Mouse (Mus musculus): ENCODE measurements at regions not wholly inside any gene's neighbourhood (a gene's known extent, or its start where the extent isn't known, plus 50 kb on each side); places are given as distances from the start of the nearest gene placed in this dataset.

DNA sequence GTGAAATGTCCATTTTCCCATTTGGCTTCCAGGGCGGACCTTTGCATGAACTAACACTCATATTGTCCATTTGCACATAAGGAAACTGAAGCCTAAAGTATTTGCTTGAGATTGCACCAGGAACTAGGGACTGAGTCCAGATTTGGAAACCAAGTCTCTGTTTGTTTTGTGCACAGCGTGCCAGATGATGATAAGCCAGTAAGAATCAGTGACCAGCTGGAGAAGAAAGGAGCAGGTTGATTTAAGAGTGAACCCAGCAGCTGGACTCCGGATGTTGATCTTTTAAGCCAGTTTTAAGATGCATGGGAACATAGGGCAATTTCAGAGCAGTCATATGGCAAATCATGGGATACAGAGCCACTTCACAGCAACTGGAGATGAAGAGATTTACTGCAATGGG lies 987.1 kb downstream of the 4930447A16Rik start:
- no peak overlapping the region for H3K27ac ChIP-seq (ENCODE audit: insufficient read depth, low read length)
- no peaks in the 10 kb centered on the region for H3K36me3 ChIP-seq (ENCODE audit: control insufficient read depth, insufficient read depth, low read length, poor library complexity, severe bottlenecking)
- TF ChIP-seq EP300 (IDR thresholded peaks at IDR 0.05; ENCODE audit: insufficient read depth, low read depth, low read length), result no peak
- no peak for TF ChIP-seq POLR2A (IDR thresholded peaks at IDR 0.05; ENCODE audit: insufficient read depth, low read length)
- no peak for TF ChIP-seq CTCF (IDR thresholded peaks at IDR 0.05; ENCODE audit: low read depth, low read length)

DNA sequence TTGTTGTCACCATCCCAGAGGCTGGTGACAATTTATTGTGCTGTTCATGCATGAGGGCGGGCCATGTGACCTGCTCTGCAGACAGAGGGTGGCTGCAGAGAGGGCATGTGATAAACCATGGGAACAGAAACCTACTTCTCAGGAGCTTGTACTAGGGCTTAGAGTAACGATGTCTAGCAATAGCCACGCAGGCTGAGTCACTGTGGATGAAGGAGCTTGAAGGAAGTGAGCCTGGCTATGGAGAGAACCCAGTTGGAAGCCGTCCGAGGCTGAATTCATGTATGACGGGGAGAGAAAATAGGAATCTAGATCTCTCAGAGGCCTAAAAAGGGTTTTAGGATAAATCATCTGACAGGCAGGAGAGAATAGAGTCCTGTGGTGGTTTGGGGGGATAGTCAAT lies 988.0 kb downstream of the 4930447A16Rik start:
- no peak overlapping the region for H3K4me3 ChIP-seq (ENCODE audit: low read depth, low read length)
- H3K4me1 ChIP-seq (ENCODE audit: control insufficient read depth, insufficient read depth, low read length), result no peaks in the 10 kb centered on the region
- H3K27me3 ChIP-seq (ENCODE audit: control insufficient read depth, insufficient read depth, low read length, poor library complexity, severe bottlenecking), result no peaks in the 10 kb centered on the region
- no peak overlapping the region for H3K9ac ChIP-seq (ENCODE audit: low read depth, poor library complexity, severe bottlenecking)
- no peak for TF ChIP-seq EP300 (IDR thresholded peaks at IDR 0.05; ENCODE audit: insufficient read depth, low read depth, low read length)
- no peak for TF ChIP-seq POLR2A (IDR thresholded peaks at IDR 0.05; ENCODE audit: insufficient read depth, low read length)
- no peak for TF ChIP-seq CTCF (IDR thresholded peaks at IDR 0.05; ENCODE audit: low read depth, low read length)
- no peaks in the 10 kb centered on the region for H3K36me3 ChIP-seq (ENCODE audit: control insufficient read depth, insufficient read depth, low read length, poor library complexity, severe bottlenecking)
- H3K9me3 ChIP-seq (replicated peaks; ENCODE audit: control insufficient read depth, insufficient read depth, low read length, poor library complexity, severe bottlenecking), result no peaks in the 10 kb centered on the region
- no peak overlapping the region for H3K27ac ChIP-seq (ENCODE audit: insufficient read depth, low read length)

More for the DNA sequence above, 987.1 kb downstream of the 4930447A16Rik start:
- Histone ChIP-seq H3K4me1 (ENCODE audit: control insufficient read depth, insufficient read depth, low read length) (peaks cover 1% of the 10 kb centered on the region), H3K27me3 (ENCODE audit: control insufficient read depth, insufficient read depth, low read length, poor library complexity, severe bottlenecking) (no peaks in the 10 kb centered on the region), H3K4me3 (ENCODE audit: low read depth, low read length) (no peak overlapping the region), H3K9me3 (replicated peaks; ENCODE audit: control insufficient read depth, insufficient read depth, low read length, poor library complexity, severe bottlenecking) (no peaks in the 10 kb centered on the region), H3K9ac (ENCODE audit: low read depth, poor library complexity, severe bottlenecking) (no peak overlapping the region)

DNA sequence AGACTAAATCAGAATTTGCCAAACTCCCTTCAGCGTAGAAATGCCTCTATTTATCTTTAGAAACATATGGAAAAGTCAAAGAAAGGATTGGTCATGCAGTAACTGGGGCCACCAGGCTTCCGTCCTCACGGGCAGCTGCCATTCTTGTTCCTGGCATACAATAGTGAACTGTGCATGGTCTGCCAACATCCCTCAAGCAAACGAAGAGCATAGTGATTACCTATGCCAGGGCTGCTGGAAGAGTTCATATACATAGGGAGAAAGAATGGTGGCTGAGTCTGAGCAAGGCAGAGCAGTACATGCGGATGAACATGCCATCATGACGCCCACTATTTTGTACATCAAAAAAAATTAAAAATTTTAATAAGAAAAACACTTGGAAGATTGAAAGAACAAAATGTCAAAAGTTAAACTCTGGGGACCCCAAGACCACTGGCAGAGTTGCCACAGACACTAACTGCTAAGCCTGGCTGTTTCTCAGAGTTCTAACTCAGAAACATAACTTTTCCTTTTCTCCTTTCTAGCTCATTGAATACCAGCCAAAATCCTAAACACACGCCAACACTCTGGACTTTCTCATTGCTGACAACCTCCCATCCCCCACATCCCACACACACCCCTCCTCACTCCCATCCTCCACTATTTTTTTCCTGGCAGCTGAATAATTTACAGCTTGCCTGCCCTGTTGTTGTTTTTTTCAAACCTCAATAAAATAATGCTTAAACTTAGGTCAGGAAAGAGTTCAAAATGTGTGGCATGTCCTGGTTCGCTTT lies 989.1 kb downstream of the 4930447A16Rik start:
- no peaks in the 10 kb centered on the region for H3K4me1 ChIP-seq (ENCODE audit: control insufficient read depth, insufficient read depth, low read length)
- no peak overlapping the region for H3K27ac ChIP-seq (ENCODE audit: insufficient read depth, low read length)
- no peak for TF ChIP-seq POLR2A (IDR thresholded peaks at IDR 0.05; ENCODE audit: insufficient read depth, low read length)
- no peak for TF ChIP-seq EP300 (IDR thresholded peaks at IDR 0.05; ENCODE audit: insufficient read depth, low read depth, low read length)
- TF ChIP-seq CTCF (IDR thresholded peaks at IDR 0.05; ENCODE audit: low read depth, low read length), result no peak
- H3K36me3 ChIP-seq (ENCODE audit: control insufficient read depth, insufficient read depth, low read length, poor library complexity, severe bottlenecking), result no peaks in the 10 kb centered on the region
- no peak overlapping the region for H3K4me3 ChIP-seq (ENCODE audit: low read depth, low read length)
- H3K9me3 ChIP-seq (replicated peaks; ENCODE audit: control insufficient read depth, insufficient read depth, low read length, poor library complexity, severe bottlenecking), result no peaks in the 10 kb centered on the region
- no peak overlapping the region for H3K9ac ChIP-seq (ENCODE audit: low read depth, poor library complexity, severe bottlenecking)
- no peaks in the 10 kb centered on the region for H3K27me3 ChIP-seq (ENCODE audit: control insufficient read depth, insufficient read depth, low read length, poor library complexity, severe bottlenecking)

DNA sequence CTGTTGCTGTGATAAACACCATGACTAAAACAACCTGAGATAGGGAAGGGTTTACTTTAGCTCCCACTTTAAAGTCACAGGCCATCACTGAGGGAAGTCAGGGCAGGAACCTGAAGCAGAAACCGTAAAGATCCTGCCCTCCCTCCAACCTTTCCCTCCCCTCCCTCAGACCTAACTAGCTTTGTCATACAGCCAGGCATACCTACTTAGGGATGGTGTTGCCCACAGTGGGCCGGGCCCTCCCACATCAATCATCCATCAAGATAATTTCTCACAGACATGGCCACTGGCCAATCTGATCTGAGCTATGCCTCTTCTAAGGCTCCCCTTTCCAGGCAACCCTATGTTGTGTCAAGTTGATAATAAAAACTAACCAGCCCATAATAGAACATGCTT lies 989.7 kb downstream of the 4930447A16Rik start:
- no peaks in the 10 kb centered on the region for H3K4me1 ChIP-seq (ENCODE audit: control insufficient read depth, insufficient read depth, low read length)
- no peak overlapping the region for H3K27ac ChIP-seq (ENCODE audit: insufficient read depth, low read length)
- no peaks in the 10 kb centered on the region for H3K9me3 ChIP-seq (replicated peaks; ENCODE audit: control insufficient read depth, insufficient read depth, low read length, poor library complexity, severe bottlenecking)
- H3K4me3 ChIP-seq (ENCODE audit: low read depth, low read length), result no peak overlapping the region
- H3K27me3 ChIP-seq (ENCODE audit: control insufficient read depth, insufficient read depth, low read length, poor library complexity, severe bottlenecking), result no peaks in the 10 kb centered on the region
- TF ChIP-seq CTCF (IDR thresholded peaks at IDR 0.05; ENCODE audit: low read depth, low read length), result no peak
- TF ChIP-seq EP300 (IDR thresholded peaks at IDR 0.05; ENCODE audit: insufficient read depth, low read depth, low read length), result no peak
- no peak for TF ChIP-seq POLR2A (IDR thresholded peaks at IDR 0.05; ENCODE audit: insufficient read depth, low read length)
- no peak overlapping the region for H3K9ac ChIP-seq (ENCODE audit: low read depth, poor library complexity, severe bottlenecking)
- H3K36me3 ChIP-seq (ENCODE audit: control insufficient read depth, insufficient read depth, low read length, poor library complexity, severe bottlenecking), result no peaks in the 10 kb centered on the region

DNA sequence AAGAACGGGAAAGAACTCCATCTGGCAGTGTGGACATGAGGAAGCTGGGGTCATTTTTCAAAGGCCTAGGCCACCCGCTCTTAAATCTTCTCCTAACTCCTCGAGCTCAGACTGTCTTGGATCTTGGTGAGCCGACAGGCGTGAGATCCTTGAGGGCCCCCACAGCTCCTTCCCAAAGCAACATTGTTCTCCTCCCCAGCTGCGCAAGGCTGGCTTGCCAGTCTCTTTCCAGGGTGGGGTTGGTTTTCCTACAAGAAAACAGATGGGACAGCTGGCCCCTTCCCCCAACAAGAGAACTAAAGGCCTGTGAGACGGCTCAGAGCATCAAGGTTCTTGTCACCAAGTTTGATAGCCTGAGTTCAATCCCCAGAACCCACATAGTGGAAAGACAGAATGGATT lies 994.3 kb downstream of the 4930447A16Rik start:
- H3K27ac ChIP-seq (ENCODE audit: insufficient read depth, low read length), result no peak overlapping the region
- H3K4me3 ChIP-seq (ENCODE audit: low read depth, low read length), result no peak overlapping the region
- no peaks in the 10 kb centered on the region for H3K4me1 ChIP-seq (ENCODE audit: control insufficient read depth, insufficient read depth, low read length)
- no peaks in the 10 kb centered on the region for H3K9me3 ChIP-seq (replicated peaks; ENCODE audit: control insufficient read depth, insufficient read depth, low read length, poor library complexity, severe bottlenecking)
- H3K27me3 ChIP-seq (ENCODE audit: control insufficient read depth, insufficient read depth, low read length, poor library complexity, severe bottlenecking), result no peaks in the 10 kb centered on the region
- no peak overlapping the region for H3K9ac ChIP-seq (ENCODE audit: low read depth, poor library complexity, severe bottlenecking)
- TF ChIP-seq CTCF (IDR thresholded peaks at IDR 0.05; ENCODE audit: low read depth, low read length) (no peak), EP300 (IDR thresholded peaks at IDR 0.05; ENCODE audit: insufficient read depth, low read depth, low read length) (no peak), POLR2A (IDR thresholded peaks at IDR 0.05; ENCODE audit: insufficient read depth, low read length) (no peak)
- no peaks in the 10 kb centered on the region for H3K36me3 ChIP-seq (ENCODE audit: control insufficient read depth, insufficient read depth, low read length, poor library complexity, severe bottlenecking)

DNA sequence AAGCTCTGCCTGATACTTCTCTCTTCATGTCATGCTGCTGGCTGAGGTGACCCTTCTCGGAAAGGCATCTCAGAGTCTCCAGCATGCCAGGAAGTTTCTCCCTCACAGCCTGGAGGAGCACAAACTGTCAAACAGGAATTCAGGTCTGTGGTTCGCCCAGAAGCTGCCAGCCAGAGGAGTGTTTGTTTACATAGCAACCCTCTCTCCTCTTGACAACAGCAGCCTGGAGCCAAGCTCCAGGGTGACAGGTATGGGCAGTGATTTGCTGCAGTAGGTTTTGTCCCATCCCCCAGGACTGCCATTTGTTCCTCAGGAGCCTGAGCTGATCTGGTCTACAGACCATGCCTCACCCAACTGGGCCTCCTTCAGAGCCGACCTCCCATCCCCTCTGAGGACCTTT lies 995.4 kb downstream of the 4930447A16Rik start:
- TF ChIP-seq POLR2A (IDR thresholded peaks at IDR 0.05; ENCODE audit: insufficient read depth, low read length) (no peak), CTCF (IDR thresholded peaks at IDR 0.05; ENCODE audit: low read depth, low read length) (no peak), EP300 (IDR thresholded peaks at IDR 0.05; ENCODE audit: insufficient read depth, low read depth, low read length) (no peak)
- H3K27ac ChIP-seq (ENCODE audit: insufficient read depth, low read length), result no peak overlapping the region
- no peaks in the 10 kb centered on the region for H3K36me3 ChIP-seq (ENCODE audit: control insufficient read depth, insufficient read depth, low read length, poor library complexity, severe bottlenecking)

More for the DNA sequence above, 995.4 kb downstream of the 4930447A16Rik start:
- H3K9me3 ChIP-seq (replicated peaks; ENCODE audit: control insufficient read depth, insufficient read depth, low read length, poor library complexity, severe bottlenecking), result no peaks in the 10 kb centered on the region
- H3K4me1 ChIP-seq (ENCODE audit: control insufficient read depth, insufficient read depth, low read length), result no peaks in the 10 kb centered on the region
- no peak overlapping the region for H3K9ac ChIP-seq (ENCODE audit: low read depth, poor library complexity, severe bottlenecking)
- H3K4me3 ChIP-seq (ENCODE audit: low read depth, low read length), result no peak overlapping the region
- no peaks in the 10 kb centered on the region for H3K27me3 ChIP-seq (ENCODE audit: control insufficient read depth, insufficient read depth, low read length, poor library complexity, severe bottlenecking)

Data from ES-Bruce4 (cell line).